Mouse (Mus musculus): ENCODE measurements around the gene Thy1.

The Thy1 gene

GRCm38 (mm10) chr9:44033957-44034727 lies 9.0 kb upstream of the Thy1 start:
- no peak for DNase-seq (ENCODE audit: low spot score)

DNA sequence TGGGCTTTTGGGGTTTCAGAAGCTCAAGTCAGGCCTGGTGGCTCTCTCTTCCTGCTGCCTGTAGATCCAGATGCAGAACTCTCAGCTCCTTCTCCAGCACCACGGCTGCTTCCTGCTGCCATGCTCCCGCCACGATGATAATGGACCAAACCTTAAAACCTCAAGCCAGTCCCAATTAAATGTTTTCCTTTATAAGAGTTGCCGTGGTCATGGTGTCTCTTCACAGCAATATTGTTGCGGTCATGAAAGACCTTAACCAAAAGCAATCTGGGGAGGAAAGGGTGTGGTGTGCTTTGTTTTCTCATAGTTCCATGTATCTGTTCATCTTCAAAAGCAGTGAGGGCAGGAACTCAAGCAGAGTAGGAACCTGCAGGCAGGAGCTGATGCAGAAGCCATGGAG lies 6.1 kb upstream of the Thy1 start:
- no peak for DNase-seq (ENCODE audit: low spot score)

DNA sequence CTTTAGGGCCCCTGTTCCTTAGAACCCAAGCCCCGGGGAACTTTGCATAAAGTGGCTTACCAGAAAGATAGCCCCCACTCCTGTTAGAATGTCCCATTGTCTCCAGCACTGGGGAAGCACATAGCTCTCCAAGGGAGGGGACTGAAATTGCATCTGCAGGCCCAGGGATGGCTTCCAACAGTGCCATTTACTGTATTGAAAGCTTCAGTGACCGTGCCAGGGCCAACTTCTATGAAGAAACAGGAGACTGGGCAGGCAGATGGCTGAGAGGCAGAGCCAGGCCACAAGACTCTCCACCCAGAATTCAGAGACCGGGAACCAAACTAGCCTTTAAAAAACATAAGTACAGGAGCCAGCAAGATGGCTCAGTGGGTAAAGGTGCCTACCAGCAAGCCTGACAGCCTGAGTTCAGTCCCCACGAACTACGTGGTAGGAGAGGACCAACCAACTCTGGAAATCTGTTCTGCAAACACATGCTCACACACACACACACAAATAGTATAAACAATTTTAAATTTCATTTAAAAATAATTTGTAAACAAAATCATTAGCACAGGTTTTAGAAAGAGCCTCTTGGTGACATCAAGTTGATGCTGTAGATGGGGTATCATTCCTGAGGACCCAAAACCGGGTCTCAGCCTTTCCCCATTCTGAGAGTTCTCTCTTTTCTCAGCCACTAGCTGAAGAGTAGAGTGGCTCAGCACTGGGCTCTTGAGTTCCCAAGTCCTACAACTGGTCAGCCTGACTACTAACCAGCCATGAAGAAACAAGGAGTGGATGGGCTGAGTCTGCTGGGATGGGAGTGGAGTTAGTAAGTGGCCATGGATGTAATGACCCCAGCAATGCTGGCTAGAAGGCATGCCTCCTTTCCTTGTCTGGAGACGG lies 1.4 kb upstream of the Thy1 start:
- no peak for DNase-seq (ENCODE audit: low spot score)

- no peak for DNase-seq (ENCODE audit: low spot score)
Measured at GRCm38 (mm10) chr9:44042396-44042680, 846 bp upstream of the Thy1 start.

DNA sequence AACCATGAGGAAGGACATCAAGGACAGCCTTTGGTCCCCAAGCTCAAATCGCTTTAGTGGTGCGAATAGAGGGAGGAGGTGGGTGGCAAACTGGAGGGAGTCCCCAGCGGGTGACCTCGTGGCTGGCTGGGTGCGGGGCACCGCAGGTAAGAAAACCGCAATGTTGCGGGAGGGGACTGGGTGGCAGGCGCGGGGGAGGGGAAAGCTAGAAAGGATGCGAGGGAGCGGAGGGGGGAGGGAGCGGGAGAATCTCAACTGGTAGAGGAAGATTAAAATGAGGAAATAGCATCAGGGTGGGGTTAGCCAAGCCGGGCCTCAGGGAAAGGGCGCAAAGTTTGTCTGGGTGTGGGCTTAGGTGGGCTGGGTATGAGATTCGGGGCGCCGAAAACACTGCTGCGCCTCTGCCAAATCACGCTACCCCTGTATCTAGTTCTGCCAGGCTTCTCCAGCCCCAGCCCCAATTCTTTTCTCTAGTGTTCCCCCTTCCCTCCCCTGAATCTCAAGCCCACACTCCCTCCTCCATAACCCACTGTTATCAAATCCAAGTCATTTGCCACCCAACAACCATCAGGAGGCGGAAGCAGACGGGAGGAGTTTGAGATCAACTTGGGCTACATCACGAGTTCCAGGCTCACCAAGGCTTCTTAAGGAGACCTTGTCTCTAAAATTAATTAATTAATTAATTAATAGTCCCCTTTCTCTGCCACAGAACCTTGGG lies 683 bp downstream of the Thy1 start:
- no peak for DNase-seq (ENCODE audit: low spot score)

GRCm38 (mm10) chr9:44044426-44045157 lies 1.4 kb downstream of the Thy1 start:
- no peak for DNase-seq (ENCODE audit: low spot score)

- no peak for DNase-seq (ENCODE audit: low spot score)
Measured at GRCm38 (mm10) chr9:44045158-44045883, 2.1 kb downstream of the Thy1 start.

DNA sequence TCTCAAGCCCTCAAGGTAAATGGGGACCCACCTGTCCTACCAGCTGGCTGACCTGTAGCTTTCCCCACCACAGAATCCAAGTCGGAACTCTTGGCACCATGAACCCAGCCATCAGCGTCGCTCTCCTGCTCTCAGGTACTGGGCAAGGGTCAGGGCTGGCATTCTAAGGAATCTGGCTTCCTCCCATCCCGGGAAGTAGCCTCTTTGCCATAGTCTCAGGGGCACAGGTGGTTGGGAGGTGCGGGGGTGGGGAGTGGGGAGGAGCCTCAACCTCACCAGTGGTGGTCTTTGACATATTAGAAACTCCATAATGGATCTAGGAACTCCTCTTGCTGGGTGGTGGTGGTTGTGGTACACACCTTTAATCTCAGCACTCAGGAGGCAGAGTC lies 2.7 kb downstream of the Thy1 start:
- DNase-seq (ENCODE audit: low spot score) = no peak

DNA sequence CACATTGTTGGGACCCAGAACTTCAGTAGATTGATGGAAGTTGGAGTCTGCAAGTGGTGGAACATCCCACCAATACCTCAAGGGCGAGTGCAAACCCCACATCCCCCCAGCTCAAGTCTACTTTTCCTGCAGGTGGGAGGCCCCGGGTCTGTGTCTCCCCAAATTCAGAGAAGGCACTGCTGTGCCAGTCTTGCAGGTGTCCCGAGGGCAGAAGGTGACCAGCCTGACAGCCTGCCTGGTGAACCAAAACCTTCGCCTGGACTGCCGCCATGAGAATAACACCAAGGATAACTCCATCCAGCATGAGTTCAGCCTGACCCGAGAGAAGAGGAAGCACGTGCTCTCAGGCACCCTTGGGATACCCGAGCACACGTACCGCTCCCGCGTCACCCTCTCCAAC lies 3.2 kb downstream of the Thy1 start:
- no peak for DNase-seq (ENCODE audit: low spot score)

DNA sequence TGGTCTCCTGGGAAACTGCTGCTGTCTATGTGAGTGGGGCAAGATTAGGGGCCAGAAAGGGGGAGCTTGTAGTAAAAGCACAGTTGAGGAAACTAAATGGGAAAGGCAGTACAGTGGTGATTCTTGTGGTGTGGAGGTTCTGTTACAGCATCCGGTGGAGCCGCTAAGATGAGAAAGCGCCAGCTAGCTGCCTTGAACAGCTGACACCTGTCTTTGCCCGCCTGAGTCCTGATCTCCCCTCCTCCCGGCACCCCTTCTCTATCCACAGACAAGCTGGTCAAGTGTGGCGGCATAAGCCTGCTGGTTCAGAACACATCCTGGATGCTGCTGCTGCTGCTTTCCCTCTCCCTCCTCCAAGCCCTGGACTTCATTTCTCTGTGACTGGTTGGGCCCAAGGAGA lies 3.9 kb downstream of the Thy1 start:
- no peak for DNase-seq (ENCODE audit: low spot score)

GRCm38 (mm10) chr9:44047571-44048490 lies 4.6 kb downstream of the Thy1 start:
- no peak for DNase-seq (ENCODE audit: low spot score)

DNA sequence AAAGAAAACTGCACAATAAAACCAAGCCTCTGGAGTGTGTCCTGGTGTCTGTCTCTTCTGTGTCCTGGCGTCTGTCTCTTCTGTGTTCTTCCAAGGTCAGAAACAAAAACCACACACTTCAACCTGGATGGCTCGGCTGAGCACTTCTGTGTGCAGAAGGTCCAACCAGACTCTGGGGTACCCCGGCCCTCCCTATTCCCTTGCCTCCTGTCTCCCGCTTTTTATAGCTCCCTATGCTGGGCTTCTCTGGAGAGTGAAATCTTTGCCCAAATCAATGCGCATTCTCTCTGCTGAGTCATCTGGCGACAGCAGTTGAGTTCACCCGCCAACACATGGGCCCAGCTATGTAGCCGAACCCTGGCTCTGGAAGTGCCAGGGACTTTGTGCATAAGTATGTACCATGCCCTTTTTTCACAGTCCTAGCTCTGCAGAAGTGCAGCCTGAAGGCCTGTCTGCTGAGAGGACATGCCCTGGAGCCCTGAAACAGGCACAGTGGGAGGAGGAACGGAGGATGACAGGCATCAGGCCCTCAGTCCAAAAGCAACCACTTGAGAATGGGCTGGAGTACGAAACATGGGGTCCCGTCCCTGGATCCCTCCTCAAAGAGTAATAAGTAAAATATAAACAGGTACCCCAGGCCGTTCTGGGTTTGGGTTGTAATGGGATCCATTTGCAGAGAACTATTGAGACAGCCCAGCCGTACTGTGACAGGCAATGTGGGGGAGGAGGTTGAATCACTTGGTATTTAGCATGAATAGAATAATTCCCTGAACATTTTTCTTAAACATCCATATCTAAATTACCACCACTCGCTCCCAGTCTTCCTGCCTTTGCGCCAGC lies 5.6 kb downstream of the Thy1 start:
- no peak for DNase-seq (ENCODE audit: low spot score)

GRCm38 (mm10) chr9:44049381-44050165 lies 6.4 kb downstream of the Thy1 start:
- DNase-seq (ENCODE audit: low spot score) = no peak

GRCm38 (mm10) chr9:44052855-44053254 lies 9.7 kb downstream of the Thy1 start:
- no peak for DNase-seq (ENCODE audit: low spot score)

GRCm38 (mm10) chr9:44053936-44054335 lies 10.8 kb downstream of the Thy1 start:
- no peak for DNase-seq (ENCODE audit: low spot score)

- no peak for DNase-seq (ENCODE audit: low spot score)
Measured at GRCm38 (mm10) chr9:44058606-44059005, 15.4 kb downstream of the Thy1 start.

GRCm38 (mm10) chr9:44065177-44065576 lies 22.0 kb downstream of the Thy1 start:
- DNase-seq (ENCODE audit: low spot score) = no peak

GRCm38 (mm10) chr9:44066785-44067225 lies 23.6 kb downstream of the Thy1 start, which contains the start of gene Usp2:
TSS of gene Usp2 (plus strand) at chr9:44067021.
- peak; percentile 97 for DNase-seq (ENCODE audit: low spot score)

Data from testis, postnatal 14 days (tissue).